Mouse (Mus musculus) liver, postnatal 0 days (tissue): ENCODE data around the gene Olfr66. TPM values are rescaled to one million over a fixed set of nuclear protein-coding genes. Genes with fewer than 3 reads are reported as not detected.
A peak's percentile ranks its signal among the peaks of the same experiment; 100 is the strongest.

Source experiments
- ATAC-seq: fragments of 200-750 bp; cut with Nextera tagmentation; 2 replicates; pipeline ENCODE4 v1.8.0; 2017; ENCODE audit warnings: mild to moderate bottlenecking, moderate library complexity
- DNase-seq: peaks from one replicate; pipeline ENCODE4 v3.0.0-alpha.2; 2016
- H3K27ac ChIP-seq: fragments of 300-500 bp; sonication (generic); 2 replicates; pipeline ENCODE4 v1.5.1; 2014; ENCODE audit warnings: antibody characterized with exemption, moderate library complexity, mild to moderate bottlenecking, low read depth
- H3K27me3 ChIP-seq: fragments of 300-500 bp; sonication (generic); 2 replicates; pipeline ENCODE4 v1.6.1; 2014; ENCODE audit warnings: low read length, control low read depth, mixed read lengths; ENCODE audit not compliant: insufficient read depth
- H3K36me3 ChIP-seq: fragments of 300-500 bp; sonication (generic); replicated peaks from 2 replicates; pipeline ENCODE4 v1.6.1; 2014; ENCODE audit warnings: mild to moderate bottlenecking, control low read depth, low read length, moderate library complexity, mixed read lengths; ENCODE audit not compliant: insufficient read depth
- H3K4me1 ChIP-seq: fragments of 300-500 bp; sonication (generic); 2 replicates; pipeline ENCODE4 v1.6.1; 2014; ENCODE audit warnings: antibody characterized with exemption, mild to moderate bottlenecking, control low read depth; ENCODE audit not compliant: insufficient read depth
- H3K4me2 ChIP-seq: fragments of 300-500 bp; sonication (generic); 2 replicates; pipeline ENCODE4 v1.6.1; 2014; ENCODE audit warnings: low read depth, mild to moderate bottlenecking, low read length, moderate library complexity, mixed read lengths
- H3K4me3 ChIP-seq: fragments of 300-500 bp; sonication (generic); 2 replicates; pipeline ENCODE4 v1.5.1; 2014; ENCODE audit warnings: low read depth, low read length
- H3K9ac ChIP-seq: fragments of 300-500 bp; sonication (generic); replicated peaks from 2 replicates; pipeline ENCODE4 v1.6.1; 2014; ENCODE audit warnings: mild to moderate bottlenecking, moderate library complexity
- H3K9me3 ChIP-seq: fragments of 300-500 bp; sonication (generic); 2 replicates; pipeline ENCODE4 v1.6.1; 2016; ENCODE audit warnings: mild to moderate bottlenecking, control low read depth, low read length, mixed read lengths
- CTCF ChIP-seq: sonication (generic); IDR thresholded peaks from 2 replicates; pipeline ENCODE4 v1.5.1; 2016; ENCODE audit warnings: antibody characterized with exemption, low read depth
- EP300 ChIP-seq: IDR thresholded peaks from 2 replicates; pipeline ENCODE4 v1.6.1; 2016; ENCODE audit warnings: antibody characterized with exemption, low read depth, mild to moderate bottlenecking
- WGBS: fragments of 180-500 bp; shearing (Covaris S2); extraction: QIAGEN DNeasy Blood & Tissue Kit; methylation state at CpG from one replicate; pipeline ENCODE4 v1.1.7; 2014; ENCODE audit not compliant: insufficient replicate concordance; 5-methylcytosine and 5-hydroxymethylcytosine counted together
- polyA plus RNA-seq: library from polyadenylated mRNA; unstranded; fragments of >200 nt; fragmentation: Nextera tagmentation; extraction: Ambion mirVana; gene quantifications from 2 replicates; pipeline ENCODE4 v1.2.1, GENCODE M21; 2015

Gene Olfr66
- polyA plus RNA-seq, 1 experiment from 2014 or later: not detected

DNA sequence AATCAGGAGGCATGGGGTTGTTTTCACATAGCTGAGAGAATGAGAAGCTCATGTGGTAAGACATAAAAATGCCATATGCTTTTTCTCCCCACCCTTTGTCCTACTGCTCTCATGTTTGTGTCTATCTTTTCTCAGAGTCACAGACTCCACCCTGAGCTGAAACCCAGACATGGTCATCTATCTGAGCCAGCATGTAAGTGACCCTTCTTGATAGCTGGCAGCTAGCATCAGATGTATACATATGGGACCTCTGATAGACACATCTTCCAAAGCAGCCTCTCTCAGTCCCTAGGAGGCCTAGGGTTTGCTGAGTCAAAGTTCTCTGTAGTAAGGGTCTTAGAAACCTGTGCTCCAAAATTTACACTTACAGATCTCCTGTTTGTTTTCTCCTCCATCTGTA, 20.3 kb downstream of the Olfr66 start:
- peak; percentile 37 for DNase-seq
- Histone ChIP-seq H3K9ac (peak overlapping the region; percentile 52; the same call in 1 of the 2 replicates), H3K27ac (peak overlapping the region; percentile 92), H3K4me2 (peak overlapping the region; percentile 29; the same call in 1 of the 2 replicates), H3K4me1 (peaks cover 15% of the 10 kb centered on the region), H3K36me3 (no peaks in the 10 kb centered on the region), H3K27me3 (no peaks in the 10 kb centered on the region), H3K9me3 (no peaks in the 10 kb centered on the region), H3K4me3 (no peak overlapping the region)
- peak; percentile 100 for TF ChIP-seq EP300
- no peak for TF ChIP-seq CTCF
- ATAC-seq: peak; percentile 81

- Histone ChIP-seq H3K4me3 (no peak overlapping the region), H3K36me3 (no peaks in the 10 kb centered on the region), H3K4me1 (peaks cover 15% of the 10 kb centered on the region), H3K27ac (peak overlapping the region; percentile 89), H3K9ac (peak overlapping the region; percentile 58), H3K9me3 (no peaks in the 10 kb centered on the region), H3K27me3 (no peaks in the 10 kb centered on the region), H3K4me2 (peak overlapping the region; percentile 2)
- no peak for ATAC-seq
- no peak for DNase-seq
- TF ChIP-seq CTCF: no peak
- no peak for TF ChIP-seq EP300
- WGBS: 56% methylated on average over 3 of the region's 3 CpGs
These were observed 24.5 kb downstream of the Olfr66 start for GRCm38 (mm10) chr7:103861531-103861930.

DNA sequence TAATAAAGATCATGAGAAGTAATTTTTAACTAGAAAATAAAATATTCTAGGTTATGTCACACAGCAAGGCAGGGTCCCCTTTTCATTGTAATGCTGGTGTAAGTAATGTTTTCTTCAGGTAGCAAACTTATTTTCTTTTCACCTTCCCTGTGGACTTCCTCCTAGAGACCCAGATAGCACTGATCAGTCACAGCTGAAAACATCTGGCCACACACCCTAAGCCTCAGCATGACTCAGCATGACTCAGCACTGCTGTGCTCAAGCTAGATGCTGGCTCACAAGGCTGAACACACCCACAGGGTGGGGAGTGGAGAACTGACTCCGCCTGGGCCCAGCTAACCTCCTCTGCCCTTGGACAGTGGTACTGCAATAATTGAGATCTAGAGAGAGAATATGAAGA, 25.2 kb downstream of the Olfr66 start:
- peak; percentile 92 for DNase-seq
- peak overlapping the region; percentile 89 for H3K27ac ChIP-seq
- ATAC-seq: peak; percentile 86
- H3K36me3 ChIP-seq: no peaks in the 10 kb centered on the region
- peak; percentile 56 for TF ChIP-seq CTCF
- peak; percentile 100 for TF ChIP-seq EP300
- H3K4me3 ChIP-seq: no peak overlapping the region
- H3K4me2 ChIP-seq: peak overlapping the region; percentile 2
- H3K9ac ChIP-seq: peak overlapping the region; percentile 58; the same call in 1 of the 2 replicates
- peaks cover 15% of the 10 kb centered on the region for H3K4me1 ChIP-seq
- 39% methylated on average over 1 of the region's 1 CpGs for WGBS
- no peaks in the 10 kb centered on the region for H3K27me3 ChIP-seq
- H3K9me3 ChIP-seq: no peaks in the 10 kb centered on the region

- ATAC-seq: peak; percentile 90
- 31% methylated on average over 2 of the region's 2 CpGs for WGBS
- TF ChIP-seq CTCF: no peak
- peak; percentile 99 for TF ChIP-seq EP300
These were observed 27.0 kb downstream of the Olfr66 start for GRCm38 (mm10) chr7:103859076-103859475.

GRCm38 (mm10) chr7:103854669-103855068, 31.4 kb downstream of the Olfr66 start:
- WGBS: 49% methylated on average over 1 of the region's 1 CpGs
- H3K36me3 ChIP-seq: no peaks in the 10 kb centered on the region
- no peaks in the 10 kb centered on the region for H3K9me3 ChIP-seq
- DNase-seq (no peak), ATAC-seq (no peak)
- TF ChIP-seq EP300 (peak; percentile 95), CTCF (no peak)
- H3K27me3 ChIP-seq: no peaks in the 10 kb centered on the region
- no peaks in the 10 kb centered on the region; the same call in 1 of the 2 replicates for H3K4me1 ChIP-seq
- H3K4me3 ChIP-seq: no peak overlapping the region
- no peak overlapping the region for H3K9ac ChIP-seq
- H3K4me2 ChIP-seq: no peak overlapping the region
- peak overlapping the region; percentile 37; the same call in 1 of the 2 replicates for H3K27ac ChIP-seq

More at GRCm38 (mm10) chr7:103859076-103859475, 27.0 kb downstream of the Olfr66 start:
- Histone ChIP-seq H3K9ac (peak overlapping the region; percentile 49), H3K27me3 (no peaks in the 10 kb centered on the region), H3K4me1 (peaks cover 6% of the 10 kb centered on the region), H3K4me2 (peak overlapping the region; percentile 44), H3K36me3 (no peaks in the 10 kb centered on the region), H3K9me3 (no peaks in the 10 kb centered on the region), H3K4me3 (no peak overlapping the region), H3K27ac (peak overlapping the region; percentile 89)
- peak; percentile 75 for DNase-seq

DNA sequence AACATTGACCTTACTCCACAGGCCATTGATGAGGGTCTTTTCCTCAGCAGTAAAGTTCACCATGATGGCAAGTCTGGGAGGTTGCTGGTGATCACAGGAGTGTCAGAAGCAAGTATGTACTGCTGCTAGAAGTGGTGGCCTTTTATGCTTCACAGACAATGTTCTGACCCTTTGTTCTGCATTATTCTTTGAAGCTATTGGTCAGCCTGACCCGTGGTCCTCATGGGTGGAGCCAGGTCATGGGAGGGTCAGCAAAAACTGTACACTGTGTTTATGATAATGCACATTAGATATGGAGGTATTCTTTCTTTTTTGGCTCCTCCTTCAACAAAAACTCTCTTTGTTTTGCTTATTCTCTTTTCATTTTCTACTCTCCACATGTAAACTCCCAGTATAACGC, 33.0 kb downstream of the Olfr66 start, which contains the start of gene Hbb-y:
Hbb-y (minus strand) TSS at position 127 of the 400 bp plus-strand sequence.
- TF ChIP-seq CTCF (no peak), EP300 (no peak)
- H3K4me2 ChIP-seq: no peak within 1 kb of the TSS
- ATAC-seq (no peak), DNase-seq (no peak)
- H3K4me3 ChIP-seq: no peak within 1 kb of the TSS
- no peaks in the 10 kb centered on the region for H3K36me3 ChIP-seq
- WGBS: 66% methylated on average over 2 of the region's 2 CpGs
- no peaks in the 10 kb centered on the region for H3K27me3 ChIP-seq
- no peak within 1 kb of the TSS for H3K9ac ChIP-seq
- no peak within 1 kb of the TSS; the same call in 1 of the 2 replicates for H3K27ac ChIP-seq
- no peaks in the 10 kb centered on the region for H3K9me3 ChIP-seq
- H3K4me1 ChIP-seq: no peaks in the 10 kb centered on the region; the same call in 1 of the 2 replicates
